Mouse (Mus musculus): Measurements from ENCODE around the gene Etl4. TPM values are rescaled to one million over a fixed set of nuclear protein-coding genes. Genes with fewer than 3 reads are reported as not detected.

The Etl4 gene
- polyA plus RNA-seq, 1 experiment from 2014 or later, result 7.2 TPM

DNA sequence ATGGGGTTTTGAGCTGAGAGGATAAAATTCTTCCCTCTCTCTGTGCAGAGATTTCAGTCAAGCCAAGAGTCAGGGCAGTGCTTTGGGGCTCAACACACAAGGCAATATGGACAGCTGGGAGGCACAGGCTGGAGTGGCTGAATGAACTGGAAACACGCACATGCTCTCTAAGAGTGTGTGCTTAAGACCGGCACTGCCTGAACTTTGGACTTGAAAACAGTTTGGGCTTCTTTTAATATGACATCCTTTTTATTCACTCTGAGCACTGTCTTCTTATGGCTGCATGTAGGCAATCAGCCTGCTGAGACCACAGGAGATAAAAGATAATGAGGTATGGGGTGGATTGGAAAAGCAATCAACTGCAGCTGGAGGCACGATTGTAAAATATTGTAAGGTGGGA, 921.3 kb downstream of the Etl4 start:
- H3K4me1 ChIP-seq, result peaks cover 8% of the 10 kb centered on the region; the same call in 1 of the 2 replicates
- no peak overlapping the region for H3K4me2 ChIP-seq
- H3K4me3 ChIP-seq (replicated peaks), result no peak overlapping the region
- H3K27me3 ChIP-seq (replicated peaks), result no peaks in the 10 kb centered on the region
- H3K9me3 ChIP-seq (replicated peaks), result no peaks in the 10 kb centered on the region
- WGBS, result 57% methylated on average over 3 of the region's 3 CpGs
- no peaks in the 10 kb centered on the region for H3K36me3 ChIP-seq
- peak; percentile 55; the same call in 1 of the 2 replicates for ATAC-seq (ENCODE audit: low FRiP score)
- no peak overlapping the region for H3K27ac ChIP-seq (replicated peaks)
- H3K9ac ChIP-seq (replicated peaks), result no peak overlapping the region

GRCm38 (mm10) chr2:20831608-20832406, 922.2 kb downstream of the Etl4 start:
- 46% methylated on average over 3 of the region's 3 CpGs for WGBS
- no peak overlapping the region for H3K27ac ChIP-seq (replicated peaks)
- peaks cover 8% of the 10 kb centered on the region; the same call in 1 of the 2 replicates for H3K4me1 ChIP-seq
- no peak overlapping the region for H3K4me2 ChIP-seq
- no peaks in the 10 kb centered on the region for H3K27me3 ChIP-seq (replicated peaks)
- H3K9me3 ChIP-seq (replicated peaks), result no peaks in the 10 kb centered on the region; the same call in 1 of the 2 replicates
- no peak overlapping the region for H3K4me3 ChIP-seq (replicated peaks)
- ATAC-seq (ENCODE audit: low FRiP score), result no peak
- H3K9ac ChIP-seq (replicated peaks), result no peak overlapping the region
- H3K36me3 ChIP-seq, result no peaks in the 10 kb centered on the region

- WGBS, result 74% methylated on average over 18 of the region's 18 CpGs
- no peak overlapping the region for H3K27ac ChIP-seq (replicated peaks)
- no peaks in the 10 kb centered on the region for H3K4me1 ChIP-seq
Observed at GRCm38 (mm10) chr2:20849346-20849745, 939.8 kb downstream of the Etl4 start.

More at GRCm38 (mm10) chr2:20849346-20849745, 939.8 kb downstream of the Etl4 start:
- H3K4me3 ChIP-seq (replicated peaks), result no peak overlapping the region
- ATAC-seq (ENCODE audit: low FRiP score), result no peak
- H3K9ac ChIP-seq (replicated peaks), result no peak overlapping the region
- H3K4me2 ChIP-seq, result no peak overlapping the region
- H3K9me3 ChIP-seq (replicated peaks), result no peaks in the 10 kb centered on the region
- H3K36me3 ChIP-seq, result peaks cover 65% of the 10 kb centered on the region
- H3K27me3 ChIP-seq (replicated peaks), result no peaks in the 10 kb centered on the region

Small RNA genes lying within 50 kb of the gene (microRNA-seq; reads per million reads assigned to microRNA genes)
- gene Gm44457, result not detected

All from neural tube, embryonic 15.5 days (tissue).